Mouse (Mus musculus) gastrocnemius, adult 8-10 months (tissue): Measurements from ENCODE around the gene Cnnm2. TPM values are rescaled to one million over a fixed set of nuclear protein-coding genes. Genes with fewer than 3 reads are reported as not detected.
"Not testable (repeated sequence)": the region's sequence is repeated elsewhere in the genome, so short reads cannot be mapped to it uniquely, and the experiment has no call there.

Experiments
- DNase-seq, 2 experiments: peaks; one replicate each; pipeline ENCODE4 v3.0.0; 2022; ENCODE audit warnings: low spot score in 2 of 2
- total RNA-seq, 4 experiments: library from RNA; stranded (reverse); gene quantifications; 2 replicates each; pipeline ENCODE4 v1.2.4; 2022

Cnnm2 gene
- total RNA-seq, 4 experiments from 2014 or later: 2.7 to 3.7 (median 3.2) TPM

- DNase-seq: not testable (repeated sequence)
These were observed 1.5 kb upstream of the Cnnm2 start for GRCm38 (mm10) chr19:46759909-46760308.

- peak; percentile 76 to 82 for DNase-seq
These were observed 828 bp upstream of the Cnnm2 start for GRCm38 (mm10) chr19:46760375-46761160.

GRCm38 (mm10) chr19:46761971-46762290 is 535 bp downstream of the Cnnm2 start:
- no peak for DNase-seq

- peak in 1 of 2 experiments; percentile 8 for DNase-seq
These were observed 1.0 kb downstream of the Cnnm2 start for GRCm38 (mm10) chr19:46762291-46762991.

GRCm38 (mm10) chr19:46762992-46763342 is 1.6 kb downstream of the Cnnm2 start:
- DNase-seq: no peak

GRCm38 (mm10) chr19:46763356-46763755 is 2.0 kb downstream of the Cnnm2 start:
- DNase-seq: no peak

- no peak for DNase-seq
These were observed 2.8 kb downstream of the Cnnm2 start for GRCm38 (mm10) chr19:46763932-46764762.

GRCm38 (mm10) chr19:46764763-46765117 is 3.3 kb downstream of the Cnnm2 start:
- DNase-seq: no peak

- no peak for DNase-seq
These were observed 4.7 kb downstream of the Cnnm2 start for GRCm38 (mm10) chr19:46766125-46766524.

GRCm38 (mm10) chr19:46769759-46770158 is 8.4 kb downstream of the Cnnm2 start:
- no peak for DNase-seq

GRCm38 (mm10) chr19:46771801-46772200 is 10.4 kb downstream of the Cnnm2 start:
- no peak for DNase-seq

- DNase-seq: no peak
These were observed 15.0 kb downstream of the Cnnm2 start for GRCm38 (mm10) chr19:46776391-46776790.

GRCm38 (mm10) chr19:46776850-46777249 is 15.5 kb downstream of the Cnnm2 start:
- no peak for DNase-seq

GRCm38 (mm10) chr19:46777928-46778680 is 16.7 kb downstream of the Cnnm2 start:
- no peak for DNase-seq

GRCm38 (mm10) chr19:46779130-46779529 is 17.7 kb downstream of the Cnnm2 start:
- DNase-seq: not testable (repeated sequence)

GRCm38 (mm10) chr19:46784038-46784437 is 22.6 kb downstream of the Cnnm2 start:
- DNase-seq: no peak

- no peak for DNase-seq
These were observed 23.1 kb downstream of the Cnnm2 start for GRCm38 (mm10) chr19:46784502-46784901.

- DNase-seq: no peak
These were observed 24.2 kb downstream of the Cnnm2 start for GRCm38 (mm10) chr19:46785633-46786032.

GRCm38 (mm10) chr19:46789782-46790181 is 28.4 kb downstream of the Cnnm2 start:
- DNase-seq: no peak

- no peak for DNase-seq
These were observed 30.0 kb downstream of the Cnnm2 start for GRCm38 (mm10) chr19:46791360-46791759.

GRCm38 (mm10) chr19:46791921-46792320 is 30.5 kb downstream of the Cnnm2 start:
- no peak for DNase-seq
